Mouse (Mus musculus) heart, postnatal 0 days (tissue): Measurements from ENCODE around the gene Vps13c.

Experiments
- CTCF ChIP-seq: IDR thresholded peaks from 2 replicates; pipeline ENCODE4 v1.5.1; 2016; ENCODE audit warnings: antibody characterized with exemption, control low read depth, low read depth
- EP300 ChIP-seq: IDR thresholded peaks from 2 replicates; pipeline ENCODE4 v1.6.1; 2016; ENCODE audit warnings: antibody characterized with exemption, low read depth

- TF ChIP-seq CTCF, result no peak
- TF ChIP-seq EP300, result no peak
Observed at GRCm38 (mm10) chr9:67813171-67813570, 27.0 kb upstream of the Vps13c start.
